Mouse (Mus musculus): ENCODE data around the gene Noct. TPM values are rescaled to one million over a fixed set of nuclear protein-coding genes. Genes with fewer than 3 reads are reported as not detected.

Noct gene
- polyA plus RNA-seq, 1 experiment: 18.3 TPM

DNA sequence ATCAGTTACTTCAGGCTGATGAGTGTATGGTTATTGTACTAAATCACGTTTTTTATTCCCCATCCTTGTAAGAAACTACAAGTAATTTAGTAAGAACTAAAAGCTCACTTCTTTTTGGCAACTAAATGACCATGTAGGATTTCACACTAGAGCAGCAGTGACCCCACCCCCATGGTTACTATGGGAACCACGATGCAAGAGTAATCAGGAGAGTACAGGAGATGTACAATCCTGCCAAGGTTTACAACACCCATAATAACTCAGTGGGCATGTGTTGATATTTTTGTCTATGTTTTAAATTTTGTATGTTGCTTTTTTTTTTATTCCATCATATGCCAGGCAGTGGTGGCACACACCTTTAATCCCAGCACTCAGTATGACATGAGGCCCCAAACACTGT lies 71.0 kb downstream of the Noct start:
- TF ChIP-seq POLR2A (IDR thresholded peaks at IDR 0.05; ENCODE audit: borderline replicate concordance, control insufficient read depth, low read depth, low read length) (no peak), CTCF (IDR thresholded peaks at IDR 0.05; ENCODE audit: control insufficient read depth, insufficient read depth, low read length) (no peak)
- peaks cover 3% of the 10 kb centered on the region for H3K4me1 ChIP-seq (ENCODE audit: control insufficient read depth, insufficient read depth, low read length)
- WGBS: 56% methylated on average over 2 of the region's 2 CpGs
- H3K27ac ChIP-seq (ENCODE audit: control insufficient read depth, insufficient read depth, low read depth, low read length, poor library complexity): no peak overlapping the region
- H3K4me3 ChIP-seq (replicated peaks; ENCODE audit: control insufficient read depth, low read depth, low read length): no peak overlapping the region

DNA sequence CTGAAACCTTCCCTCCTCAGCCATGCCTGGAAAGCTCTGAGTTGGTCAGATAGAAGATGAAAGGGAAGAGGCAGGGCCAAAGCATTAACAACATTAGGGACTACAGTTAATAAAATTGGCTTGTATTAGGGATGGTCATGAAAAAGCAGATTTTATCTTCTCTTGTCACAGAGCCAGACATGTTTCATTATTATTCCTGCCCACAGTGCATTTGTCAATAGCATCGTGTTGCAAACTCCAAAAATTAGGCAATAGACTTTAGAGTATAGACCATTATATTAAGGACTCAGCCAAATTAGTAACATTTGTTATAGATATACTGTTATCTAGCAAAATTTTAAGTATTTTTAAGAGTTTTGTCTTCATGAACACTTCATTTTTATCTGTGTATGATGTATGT lies 72.5 kb downstream of the Noct start:
- peaks cover 2% of the 10 kb centered on the region for H3K4me1 ChIP-seq (ENCODE audit: control insufficient read depth, insufficient read depth, low read length)
- H3K27ac ChIP-seq (ENCODE audit: control insufficient read depth, insufficient read depth, low read depth, low read length, poor library complexity): no peak overlapping the region
- no peak overlapping the region for H3K4me3 ChIP-seq (replicated peaks; ENCODE audit: control insufficient read depth, low read depth, low read length)
- TF ChIP-seq CTCF (IDR thresholded peaks at IDR 0.05; ENCODE audit: control insufficient read depth, insufficient read depth, low read length) (no peak), POLR2A (IDR thresholded peaks at IDR 0.05; ENCODE audit: borderline replicate concordance, control insufficient read depth, low read depth, low read length) (no peak)
- 24% methylated on average over 1 of the region's 1 CpGs for WGBS

Other genes starting within 250 kb of the Noct start
- 27.6 and 28.7 TPM in 2 replicates for gene Elf2, start 116.2 kb downstream of the Noct start, polyA plus RNA-seq (2011; ENCODE audit: insufficient read depth, insufficient read length, low replicate concordance, missing spikeins)
- not detected in 2 replicates for gene Mgarp, start 172.3 kb downstream of the Noct start, polyA plus RNA-seq (2011; ENCODE audit: insufficient read depth, insufficient read length, low replicate concordance, missing spikeins)
- gene Ndufc1, start 184.5 kb downstream of the Noct start, polyA plus RNA-seq (2011; ENCODE audit: insufficient read depth, insufficient read length, low replicate concordance, missing spikeins): 72.8 and 74.8 TPM in 2 replicates
- gene Naa15, start 190.7 kb downstream of the Noct start, polyA plus RNA-seq (2011; ENCODE audit: insufficient read depth, insufficient read length, low replicate concordance, missing spikeins): 52.3 and 83.8 TPM in 2 replicates

Data from bone marrow, adult 2 months (tissue).